Mouse (Mus musculus) olfactory bulb, adult 2 months (tissue): Measurements from ENCODE around the gene Fam163a.

Experiments
- CTCF ChIP-seq: fragments of 200-500 bp; IDR thresholded peaks from 2 replicates; pipeline ENCODE4 v1.5.1; 2012; ENCODE audit warnings: low read depth, mild to moderate bottlenecking, low read length, moderate library complexity; ENCODE audit not compliant: insufficient read depth
- POLR2A ChIP-seq: fragments of 200-500 bp; IDR thresholded peaks from 2 replicates; pipeline ENCODE4 v1.6.1; 2012; ENCODE audit warnings: mild to moderate bottlenecking, low read depth, low read length, moderate library complexity; ENCODE audit not compliant: insufficient read depth

GRCm38 (mm10) chr1:156222205-156223000, 17.6 kb upstream of the Fam163a start:
- TF ChIP-seq CTCF (no peak), POLR2A (no peak)
